Mouse (Mus musculus): ENCODE measurements around the gene Tha1.

Gene Tha1

DNA sequence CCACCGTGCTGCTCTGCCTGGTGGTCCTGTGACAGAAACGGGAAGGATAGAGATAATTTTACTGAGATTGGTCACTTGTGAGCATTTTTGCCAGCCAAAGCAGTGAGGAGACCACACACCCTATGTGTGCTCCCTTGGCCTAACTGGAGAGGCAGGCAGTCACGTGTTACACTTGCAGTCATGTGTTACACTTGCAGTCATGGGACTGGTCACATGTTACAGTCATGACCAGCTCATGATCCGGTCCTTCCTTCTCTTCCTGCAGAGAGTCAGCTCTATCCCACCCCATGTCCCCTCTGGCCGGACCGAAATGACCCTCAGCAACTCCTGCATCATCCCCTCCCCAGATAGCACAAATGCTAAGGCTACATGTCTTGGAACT, 7.7 kb upstream of the Tha1 start:
- DNase-seq (ENCODE audit: low spot score), result no peak

DNA sequence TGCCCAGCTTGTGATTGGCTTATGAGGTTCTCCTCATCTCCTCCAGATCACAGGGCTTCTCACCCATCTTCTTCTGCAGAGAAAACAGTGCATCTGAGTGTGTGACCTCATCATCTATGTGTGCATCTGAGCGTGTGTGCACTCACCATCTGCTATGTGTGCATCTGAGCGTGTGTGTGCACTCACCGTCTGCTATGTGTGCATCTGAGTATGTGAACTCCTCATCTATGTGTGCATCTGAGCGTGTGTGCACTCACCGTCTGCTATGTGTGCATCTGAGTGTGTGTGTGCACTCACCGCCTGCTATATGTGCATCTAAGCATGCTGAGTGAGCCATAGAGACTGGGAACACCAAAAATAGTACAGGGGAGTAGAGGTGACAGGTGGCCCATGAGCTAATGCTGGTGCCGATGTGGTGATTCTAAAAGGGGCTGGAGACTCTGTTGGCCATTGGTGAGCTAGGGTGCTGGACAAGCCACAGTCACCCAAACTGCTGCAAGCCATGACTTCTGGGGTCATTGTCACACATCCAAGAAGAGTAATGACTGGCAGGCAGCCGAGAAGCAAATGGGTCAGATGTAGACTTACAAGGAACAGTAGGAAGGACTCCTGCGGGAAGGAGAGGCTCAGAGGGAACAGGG, 7.2 kb upstream of the Tha1 start:
- no peak for DNase-seq (ENCODE audit: low spot score)

DNA sequence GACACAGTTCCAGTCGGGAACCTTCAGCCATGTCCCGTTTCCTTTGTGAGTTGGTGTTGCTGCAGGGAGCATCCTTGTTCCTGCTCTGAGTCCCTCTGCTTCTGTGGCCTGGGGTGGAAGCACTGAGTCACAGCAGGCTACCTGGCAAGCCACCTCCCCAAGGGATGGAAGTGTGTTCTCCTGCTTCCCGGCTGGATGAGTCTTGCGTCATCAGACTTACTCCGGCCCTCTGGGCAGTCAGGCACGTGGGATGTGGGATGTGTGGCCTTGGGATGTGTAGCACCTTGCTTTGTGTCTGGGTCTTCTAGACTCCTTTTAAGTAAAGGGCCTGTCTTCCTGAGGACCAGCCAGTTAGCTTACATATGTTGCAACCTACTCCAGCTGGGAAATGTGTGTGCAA, 6.4 kb upstream of the Tha1 start:
- DNase-seq (ENCODE audit: low spot score), result no peak

DNA sequence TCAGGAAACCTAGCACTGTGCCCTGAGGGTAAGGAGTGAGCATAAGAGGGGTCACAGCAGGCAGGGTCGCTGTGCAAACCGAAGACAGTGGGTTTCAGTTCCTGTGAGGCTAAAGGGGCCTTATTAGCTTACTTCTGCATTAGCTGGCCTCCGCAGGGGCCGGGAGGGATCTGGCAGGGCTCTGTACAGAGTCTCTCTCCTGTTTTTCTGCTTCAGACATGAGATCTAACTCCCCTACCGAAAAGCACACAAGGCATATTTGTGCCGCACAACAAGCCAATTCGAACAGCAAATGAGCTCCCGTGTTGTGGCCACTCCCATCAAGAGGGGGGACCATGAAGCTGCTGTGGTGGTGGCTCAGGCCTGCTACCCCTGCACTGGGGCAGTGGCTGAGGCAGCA, 5.6 kb upstream of the Tha1 start:
- no peak for DNase-seq (ENCODE audit: low spot score)

DNA sequence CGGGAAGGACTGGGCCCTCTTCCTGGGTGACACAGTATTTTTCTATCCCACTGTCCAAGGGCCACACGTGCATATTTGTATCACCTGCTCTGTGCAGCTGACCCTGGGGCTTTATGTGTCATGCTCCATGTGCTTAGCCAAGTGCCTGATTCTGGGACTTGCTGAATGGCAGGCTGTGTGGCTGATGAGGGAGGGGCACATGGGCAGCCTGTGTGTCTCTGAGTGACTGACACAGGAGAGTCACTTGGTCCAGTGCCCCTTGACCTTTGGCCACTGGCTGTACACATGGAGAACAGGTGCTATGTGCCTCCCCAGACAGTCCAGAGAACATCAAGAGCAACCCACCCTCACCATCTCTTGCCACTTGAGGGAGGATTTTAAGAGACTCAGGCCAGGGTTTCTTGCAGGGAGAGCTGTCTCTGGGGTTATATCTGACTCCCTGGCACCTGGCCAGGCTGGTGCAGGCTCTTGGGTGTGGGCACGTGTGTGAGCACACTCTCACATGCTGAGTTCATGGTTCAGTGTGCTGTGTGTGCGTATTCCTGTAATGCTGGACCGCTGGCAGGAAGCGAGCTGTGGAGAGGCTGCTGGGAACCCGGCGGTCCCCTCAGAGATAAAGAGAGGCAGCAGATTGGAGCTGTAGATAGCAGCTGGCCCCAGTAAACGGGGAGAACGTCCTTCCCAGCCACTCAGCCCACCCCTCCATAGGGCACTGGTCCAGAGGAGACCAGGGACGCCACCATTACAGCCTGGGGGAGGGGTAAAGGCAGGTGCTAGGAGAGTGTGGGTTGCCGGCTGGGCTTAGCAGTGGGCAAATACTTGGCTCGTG, 4.8 kb upstream of the Tha1 start:
- DNase-seq (ENCODE audit: low spot score), result no peak

DNA sequence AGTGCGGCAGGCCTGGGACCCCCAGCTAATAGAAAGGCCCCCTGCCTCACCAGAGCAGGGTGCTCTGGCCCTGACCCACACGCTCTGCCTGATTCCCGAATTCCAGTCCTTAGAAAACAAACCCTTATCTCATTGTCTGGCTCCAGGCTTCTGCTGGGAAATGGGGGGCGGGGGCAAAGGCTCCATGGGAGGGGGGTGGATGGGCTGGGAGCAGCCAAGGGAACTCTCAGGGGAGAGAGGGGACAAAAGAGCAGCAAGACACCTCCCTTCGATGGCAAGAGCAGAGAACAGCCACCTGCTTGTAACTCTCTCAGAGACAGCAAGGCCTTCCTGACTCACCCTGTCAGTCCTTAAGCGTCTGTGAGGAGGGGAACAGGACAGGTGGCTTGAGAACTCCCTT, 2.4 kb upstream of the Tha1 start:
- no peak for DNase-seq (ENCODE audit: low spot score)

DNA sequence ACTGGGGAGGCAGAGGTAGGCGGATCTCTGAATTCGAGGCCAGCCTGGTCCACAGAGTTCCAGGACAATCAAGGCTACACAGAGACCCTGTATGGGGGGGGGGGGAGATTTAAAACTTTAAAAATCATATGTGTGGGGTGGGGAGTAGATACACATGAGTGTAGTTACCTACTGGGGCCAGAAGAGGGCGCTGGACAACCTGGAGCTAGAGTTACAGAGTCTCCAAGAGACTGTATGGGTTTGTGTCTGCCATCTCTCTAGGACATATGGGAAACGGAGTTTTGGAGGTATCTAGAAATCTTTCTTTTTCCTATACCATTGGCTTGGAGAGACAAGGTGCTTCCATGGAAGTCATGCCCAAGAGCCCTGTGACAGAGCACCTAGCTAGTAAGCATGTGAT, 1.1 kb upstream of the Tha1 start:
- DNase-seq (ENCODE audit: low spot score), result no peak

DNA sequence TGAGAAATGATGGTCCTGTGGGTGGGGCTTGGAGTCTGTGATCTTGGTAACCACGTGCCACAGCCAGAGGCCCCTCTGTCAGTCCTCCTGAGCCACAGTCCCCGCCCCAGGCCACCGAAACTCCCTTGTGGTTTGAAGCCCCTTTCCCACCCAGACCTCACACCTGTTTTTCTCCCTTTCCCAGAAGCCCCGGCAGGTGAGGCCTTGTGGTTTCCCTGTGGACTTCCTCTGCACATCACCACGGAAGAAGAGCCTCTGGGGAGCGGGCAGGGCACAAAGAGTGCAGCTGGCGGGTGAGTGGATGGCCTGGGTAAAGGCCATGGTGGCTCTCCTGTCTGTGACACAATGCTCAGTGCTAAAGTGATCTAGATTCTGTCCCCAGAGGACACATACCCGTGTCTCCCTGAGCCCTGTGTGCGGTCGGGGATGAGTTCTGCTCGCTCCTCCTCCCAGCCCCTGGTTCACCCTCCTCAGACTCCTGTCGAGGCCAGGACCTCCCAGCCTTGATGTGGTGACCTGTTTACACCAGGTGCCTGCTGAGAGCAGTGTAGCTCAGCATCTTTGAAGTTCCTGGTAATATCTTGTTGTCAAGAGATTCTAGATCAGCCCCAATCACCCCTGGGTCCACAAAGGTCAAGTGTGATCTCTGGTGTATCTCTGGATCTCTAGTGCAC, 1.2 kb downstream of the Tha1 start:
- DNase-seq (ENCODE audit: low spot score), result no peak

DNA sequence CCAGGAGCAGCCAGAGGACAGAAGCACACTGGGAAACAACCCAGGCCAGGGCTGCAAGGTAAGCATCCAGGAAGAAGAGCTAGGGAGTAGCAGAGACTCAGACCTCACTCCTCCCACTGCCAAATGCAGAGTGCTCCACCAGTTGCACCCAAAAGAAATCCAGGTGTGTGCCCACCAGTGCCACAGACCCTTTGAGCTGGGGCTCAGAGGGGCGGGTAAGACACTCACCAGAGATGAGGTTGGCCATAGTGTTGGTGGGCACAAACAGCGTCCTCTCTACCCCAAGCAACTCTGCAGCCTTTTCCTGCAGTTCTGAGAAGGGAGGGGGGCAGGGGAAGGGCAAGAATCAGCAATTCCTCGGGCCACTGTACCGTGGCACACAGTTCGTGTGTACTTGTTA, 1.9 kb downstream of the Tha1 start:
- DNase-seq (ENCODE audit: low spot score), result no peak

DNA sequence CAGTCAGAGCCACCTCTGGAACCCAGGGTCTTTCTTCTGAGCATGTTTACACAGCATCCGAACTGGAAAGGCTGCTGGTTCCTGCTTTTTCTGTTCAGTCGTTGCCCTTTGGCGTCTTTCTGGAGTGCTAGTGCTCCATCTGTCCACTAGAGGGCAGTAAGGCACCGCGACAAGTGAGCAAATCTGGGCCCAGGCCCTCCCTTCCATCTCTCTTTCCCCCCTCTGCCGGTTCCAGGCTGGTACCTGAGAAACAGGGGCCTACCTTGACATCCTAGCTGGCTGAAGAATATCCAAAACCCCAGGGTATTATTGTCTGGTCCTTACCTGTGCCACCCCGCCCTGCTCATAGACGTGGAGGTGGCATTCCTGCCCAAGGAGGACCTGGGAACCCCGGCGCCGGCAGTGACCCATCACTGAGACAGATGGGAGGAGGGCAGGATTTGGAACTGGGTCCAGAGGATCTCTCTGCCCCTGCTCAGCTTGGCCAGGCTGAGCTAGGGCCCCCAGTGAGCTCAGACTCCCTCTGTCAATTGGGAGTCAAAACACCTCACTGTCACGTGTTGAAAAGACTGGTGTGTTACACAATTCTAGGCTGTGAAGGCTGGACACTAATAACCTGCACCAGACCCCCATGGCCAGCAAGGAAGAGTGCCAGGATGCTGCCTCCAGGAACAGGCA, 2.5 kb downstream of the Tha1 start:
- no peak for DNase-seq (ENCODE audit: low spot score)

DNA sequence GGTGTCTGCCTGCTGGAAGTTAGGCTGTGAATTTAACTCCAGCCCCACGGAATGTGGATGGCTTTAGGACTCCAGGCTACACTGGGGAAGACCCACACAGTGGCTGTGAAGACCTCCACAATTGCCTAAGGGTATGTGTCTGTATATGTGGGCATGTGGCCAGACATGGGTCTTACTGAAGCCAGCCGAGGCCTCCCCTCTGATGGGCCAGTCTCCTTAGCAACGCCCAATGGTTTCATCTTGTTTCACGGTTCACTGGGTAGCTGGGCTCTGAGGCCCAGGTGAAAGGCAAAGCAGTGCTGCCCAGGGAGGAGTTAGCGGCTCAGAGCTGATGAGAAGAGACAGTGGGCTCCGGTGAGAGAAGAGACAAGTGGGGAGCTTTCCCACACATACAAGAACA, 7.3 kb downstream of the Tha1 start:
- no peak for DNase-seq (ENCODE audit: low spot score)

DNA sequence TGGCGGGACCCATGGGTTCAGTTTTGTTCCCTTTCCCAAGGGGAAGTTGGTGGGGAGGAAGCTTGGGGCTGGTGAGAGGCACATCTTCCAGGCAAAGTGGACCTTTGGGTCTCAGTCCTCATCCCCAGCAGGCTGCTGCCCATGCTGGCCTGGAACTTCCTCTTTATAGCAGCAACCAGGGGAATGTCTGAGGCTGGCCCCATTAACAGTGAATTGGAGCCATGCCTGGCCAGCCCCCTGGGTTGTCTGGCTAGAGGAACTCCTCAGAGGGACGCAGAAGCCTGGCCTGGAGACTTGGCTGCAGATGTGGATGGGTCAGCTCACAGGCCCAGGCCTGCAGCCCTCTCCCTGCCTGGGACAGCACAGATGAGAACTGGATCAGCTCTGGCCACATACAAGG, 8.5 kb downstream of the Tha1 start:
- no peak for DNase-seq (ENCODE audit: low spot score)

DNA sequence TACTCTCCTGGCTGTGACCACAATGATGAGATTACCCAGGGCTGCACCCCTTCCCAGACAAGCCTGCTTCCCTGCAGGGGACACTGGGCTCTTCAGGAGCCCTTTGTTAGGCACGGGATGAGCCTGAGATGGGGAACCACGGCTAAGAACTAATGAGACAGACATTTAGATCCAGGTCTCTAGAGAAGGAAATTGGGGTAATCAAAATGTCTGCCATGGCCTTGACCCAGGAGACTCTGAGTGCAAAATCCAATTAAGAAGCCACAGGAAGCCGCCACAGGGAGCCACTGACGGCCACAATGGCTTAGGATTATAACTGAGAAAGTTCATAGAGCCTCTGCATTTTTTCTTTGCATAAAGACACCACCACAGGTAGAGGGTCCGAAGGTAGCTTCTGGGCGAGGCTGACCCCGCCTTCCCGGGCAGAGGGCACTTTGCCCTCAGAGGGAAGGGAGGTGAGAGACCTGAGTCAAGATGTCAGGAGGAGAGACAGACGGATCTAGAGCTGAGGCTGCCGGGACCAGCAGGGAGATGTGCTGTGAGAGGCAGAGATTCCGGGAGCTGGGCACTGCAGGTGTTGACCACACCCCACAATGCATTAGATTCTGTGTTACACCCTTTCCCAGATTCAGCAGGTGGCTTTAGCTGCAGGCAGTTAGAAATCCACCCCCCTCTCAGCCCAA, 10.0 kb downstream of the Tha1 start:
- DNase-seq (ENCODE audit: low spot score), result no peak

DNA sequence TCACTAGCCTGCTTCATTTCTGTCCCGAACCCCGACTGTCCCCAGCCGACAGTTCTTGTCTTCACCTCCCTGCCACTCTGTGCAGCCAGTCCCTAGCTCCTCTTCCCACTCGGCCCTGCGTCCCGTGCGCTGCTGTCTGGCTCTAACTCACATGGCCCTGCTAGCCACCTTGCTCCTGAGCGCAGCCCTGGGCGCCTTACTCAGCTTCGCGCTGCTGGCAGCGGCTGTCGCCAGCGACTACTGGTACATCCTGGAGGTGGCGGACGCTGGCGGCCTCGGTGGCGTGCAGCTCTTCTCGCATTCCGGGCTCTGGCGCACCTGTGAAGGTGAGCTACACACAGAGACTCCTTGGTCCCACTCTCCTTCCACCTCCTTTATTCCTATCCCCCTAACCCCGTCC, 12.7 kb downstream of the Tha1 start, which contains the start of gene Tmem235:
Gene Tmem235 (plus strand): TSS at position 152 of the 400 bp plus-strand sequence.
- no peak for DNase-seq (ENCODE audit: low spot score)

DNA sequence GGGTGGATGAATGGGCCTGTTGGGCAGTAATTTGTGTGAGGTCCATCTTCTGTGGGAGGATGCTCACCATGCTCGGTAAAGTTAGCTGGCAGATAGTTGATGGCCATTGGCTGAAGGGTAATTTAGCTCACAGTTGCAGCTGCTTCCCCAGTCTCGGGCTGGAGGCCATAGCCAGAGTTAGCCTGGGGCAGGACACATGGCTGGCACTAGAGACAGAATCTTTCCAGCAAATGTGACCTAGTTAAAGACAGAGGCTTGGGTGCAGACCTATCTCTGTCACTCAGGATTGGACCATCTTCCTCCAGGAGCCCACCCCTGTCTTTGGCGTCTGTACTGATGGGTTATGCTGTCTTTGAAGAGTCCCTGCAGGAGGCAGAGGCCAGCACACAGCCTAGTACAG, 14.9 kb downstream of the Tha1 start:
- DNase-seq (ENCODE audit: low spot score), result no peak

DNA sequence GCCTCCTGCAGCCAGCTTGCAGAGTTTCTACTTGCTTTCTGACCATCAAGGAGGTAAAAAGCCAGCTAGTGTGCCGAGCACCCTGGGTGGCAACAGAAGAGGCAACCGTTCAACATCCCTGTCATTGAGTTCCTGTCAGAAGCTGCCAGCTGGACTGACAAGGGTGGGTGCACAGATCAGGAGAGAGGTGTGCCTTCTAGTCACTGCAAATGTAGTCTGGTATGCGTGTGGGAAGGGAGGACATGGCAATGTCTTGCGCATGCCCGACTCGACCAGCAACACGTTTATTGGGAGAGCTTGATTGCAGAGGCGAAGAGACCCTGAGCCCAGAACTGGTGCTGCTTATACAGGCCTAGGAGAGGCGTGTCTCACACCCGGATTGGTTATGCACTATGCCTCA, 15.8 kb downstream of the Tha1 start:
- DNase-seq (ENCODE audit: low spot score), result no peak

DNA sequence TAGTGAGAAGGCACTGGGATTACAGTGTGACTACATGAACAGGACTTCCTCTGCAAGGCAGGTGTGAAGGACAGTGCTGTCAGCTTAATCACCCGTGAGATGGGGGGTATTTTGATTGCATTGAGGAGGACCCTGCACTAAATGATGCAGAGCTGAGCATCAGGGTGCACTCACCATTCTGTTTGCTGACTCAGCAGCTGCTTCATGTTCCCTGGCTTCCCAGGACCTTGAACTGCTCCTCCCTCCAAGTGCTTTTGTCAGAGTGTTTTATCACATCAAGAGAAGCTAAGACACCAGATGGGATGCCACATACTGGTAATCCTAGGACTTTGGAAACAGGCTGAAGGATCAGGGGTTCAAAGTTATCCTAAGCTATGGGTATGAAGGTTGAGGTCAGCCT, 17.3 kb downstream of the Tha1 start:
- DNase-seq (ENCODE audit: low spot score), result no peak

DNA sequence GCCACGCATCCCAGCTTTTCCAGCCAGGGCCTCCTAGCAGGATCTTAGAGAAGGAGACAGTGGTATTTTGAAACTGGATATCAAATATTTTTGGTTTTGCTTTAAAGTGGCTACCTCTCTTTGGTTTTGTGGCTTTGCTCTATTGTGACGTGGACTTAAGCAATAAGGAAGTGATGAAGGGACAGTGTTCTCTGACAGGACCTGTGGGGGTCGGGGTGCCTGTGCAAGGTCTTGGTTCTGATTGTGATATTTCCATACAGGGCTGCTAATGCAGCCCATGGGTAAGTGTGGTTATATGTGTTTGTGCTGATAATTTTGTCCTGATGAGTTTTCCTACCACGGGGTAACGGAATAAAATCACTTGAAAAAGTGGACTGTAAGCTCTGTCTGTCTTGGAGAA, 17.9 kb downstream of the Tha1 start:
- DNase-seq (ENCODE audit: low spot score), result no peak

DNA sequence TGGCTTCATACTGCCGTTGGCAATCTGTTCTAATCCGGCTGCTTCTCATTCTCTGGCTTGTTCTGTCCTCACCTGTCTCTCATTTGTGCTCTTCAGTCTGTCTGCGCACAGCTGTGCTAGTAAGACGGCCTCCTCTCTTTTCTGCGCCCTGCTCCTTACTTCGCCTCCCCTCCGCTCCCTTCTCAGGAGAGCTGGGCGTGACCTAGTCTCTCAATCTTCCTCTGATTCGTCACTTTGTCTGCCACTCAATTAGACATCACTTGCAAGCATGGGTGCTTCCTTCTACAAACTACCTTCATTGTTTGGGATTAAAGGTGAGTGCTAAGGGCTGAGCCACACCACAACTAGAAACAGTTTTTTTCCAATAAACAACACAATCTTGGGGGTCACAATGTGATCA, 19.0 kb downstream of the Tha1 start:
- no peak for DNase-seq (ENCODE audit: low spot score)

DNA sequence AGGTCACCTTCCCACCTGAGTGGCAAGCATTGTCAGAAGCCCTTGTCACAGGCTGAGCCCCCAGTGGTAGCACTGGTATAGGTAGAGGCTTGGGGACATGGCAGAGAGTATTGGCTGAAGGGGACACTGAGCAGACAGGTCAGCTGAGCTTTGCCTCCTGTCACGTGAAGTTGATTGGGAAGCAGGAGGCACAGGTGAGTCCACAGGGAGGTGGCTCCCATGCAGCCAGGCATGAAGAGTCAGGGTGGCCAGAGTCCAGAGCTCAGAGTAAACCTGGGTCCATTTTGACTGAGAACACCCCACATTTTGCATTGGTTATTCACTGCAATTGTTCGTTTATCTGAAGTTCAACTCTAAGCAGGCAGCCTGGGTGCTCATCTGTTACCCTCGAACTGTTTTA, 20.4 kb downstream of the Tha1 start:
- DNase-seq (ENCODE audit: low spot score), result no peak

DNA sequence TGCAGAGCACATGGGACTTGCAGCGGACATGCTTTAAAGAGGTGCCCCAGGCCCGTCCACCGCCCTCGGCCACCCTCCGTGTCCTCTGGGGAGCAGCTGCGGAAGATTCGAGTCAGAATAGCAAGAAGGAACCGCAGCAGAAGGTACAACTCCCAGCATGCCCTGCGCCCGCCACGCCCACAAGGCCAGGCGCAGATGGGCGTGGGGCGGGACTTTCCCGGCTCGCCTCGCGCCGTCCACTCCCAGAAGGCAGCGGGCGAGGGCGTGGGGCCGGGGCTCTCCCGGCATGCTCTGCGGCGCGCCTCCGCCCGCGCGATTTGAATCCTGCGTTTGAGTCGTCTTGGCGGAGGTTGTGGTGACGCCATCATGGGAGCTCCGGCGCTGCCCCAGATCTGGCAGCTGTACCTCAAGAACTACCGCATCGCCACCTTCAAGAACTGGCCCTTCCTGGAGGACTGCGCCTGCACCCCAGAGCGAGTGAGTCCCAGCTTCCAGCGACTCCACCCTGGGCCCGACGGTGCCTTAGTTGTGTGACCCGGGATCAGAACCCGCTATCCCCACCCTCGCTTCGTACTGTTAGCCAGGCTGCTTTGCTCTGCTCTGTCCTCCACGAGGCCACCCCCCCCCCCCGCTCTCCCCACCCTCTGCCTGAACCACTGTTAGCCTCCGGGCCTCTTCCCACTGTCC, 24.2 kb downstream of the Tha1 start, which contains the start of gene Birc5:
Gene Birc5 (plus strand): TSS at position 267 of the 687 bp plus-strand sequence.
- DNase-seq (ENCODE audit: low spot score), result peak; percentile 84
